Mouse (Mus musculus): ENCODE data around the gene Pou6f1. TPM values are rescaled to one million over a fixed set of nuclear protein-coding genes. Genes with fewer than 3 reads are reported as not detected.

Gene Pou6f1
- polyA plus RNA-seq, 1 experiment from 2014 or later: 38.8 TPM

DNA sequence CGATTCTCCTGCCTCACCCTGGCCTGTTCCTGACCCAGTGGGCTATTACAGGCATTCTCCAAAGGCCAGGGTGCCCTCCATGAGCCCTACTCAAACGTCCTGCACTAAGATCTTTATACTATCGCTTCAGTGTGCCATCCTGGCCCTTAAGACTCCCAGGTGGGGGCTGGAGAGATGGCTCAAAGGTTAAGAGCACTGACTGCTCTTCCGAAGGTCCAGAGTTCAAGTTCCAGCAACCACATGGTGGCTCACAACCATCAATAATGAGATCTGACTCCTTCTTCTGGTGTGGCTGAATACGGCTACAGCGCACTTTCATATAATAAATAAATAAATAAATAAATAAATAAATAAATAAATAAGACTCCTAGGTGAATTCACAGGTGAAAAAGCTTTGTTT is 7.0 kb downstream of the Pou6f1 start:
- H3K27ac ChIP-seq (replicated peaks): no peak overlapping the region
- no peak overlapping the region for H3K4me3 ChIP-seq
- no peaks in the 10 kb centered on the region for H3K9me3 ChIP-seq
- H3K36me3 ChIP-seq: peaks cover 37% of the 10 kb centered on the region
- H3K27me3 ChIP-seq: no peaks in the 10 kb centered on the region
- H3K9ac ChIP-seq: no peak overlapping the region
- no peak overlapping the region for H3K4me2 ChIP-seq
- ATAC-seq (ENCODE audit: low read depth): no peak
- H3K4me1 ChIP-seq (replicated peaks): no peaks in the 10 kb centered on the region
- 84% methylated on average over 6 of the region's 6 CpGs for WGBS

GRCm38 (mm10) chr15:100590436-100590835 is 9.3 kb downstream of the Pou6f1 start:
- Histone ChIP-seq H3K9me3 (no peaks in the 10 kb centered on the region), H3K4me1 (replicated peaks) (no peaks in the 10 kb centered on the region), H3K27ac (replicated peaks) (no peak overlapping the region), H3K4me3 (no peak overlapping the region), H3K27me3 (no peaks in the 10 kb centered on the region), H3K9ac (no peak overlapping the region), H3K4me2 (no peak overlapping the region), H3K36me3 (peaks cover 61% of the 10 kb centered on the region)
- 74% methylated on average over 8 of the region's 8 CpGs for WGBS
- no peak for ATAC-seq (ENCODE audit: low read depth)

DNA sequence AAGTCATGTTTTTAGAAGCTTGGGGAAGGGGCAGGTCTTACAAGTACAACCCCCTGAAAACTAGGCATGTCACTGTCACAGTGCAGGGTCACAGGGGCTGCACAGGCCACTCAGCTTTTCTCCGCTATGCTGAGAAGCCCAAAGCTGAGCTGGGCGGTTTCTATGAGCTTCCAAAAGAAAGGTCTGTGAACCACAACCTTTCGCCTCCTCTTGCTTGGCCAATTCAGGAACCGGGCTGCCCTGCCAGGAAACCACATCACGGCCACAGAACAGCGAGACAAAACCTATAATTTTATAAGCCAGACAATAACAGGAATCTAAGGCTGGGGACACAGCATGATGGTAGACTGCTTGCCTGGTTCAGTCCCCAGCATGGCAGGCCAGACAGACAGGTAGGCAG is 11.5 kb downstream of the Pou6f1 start:
- no peak overlapping the region for H3K4me3 ChIP-seq
- H3K4me2 ChIP-seq: no peak overlapping the region
- H3K9me3 ChIP-seq: no peaks in the 10 kb centered on the region
- WGBS: 87% methylated on average over 6 of the region's 6 CpGs
- no peak for ATAC-seq (ENCODE audit: low read depth)
- H3K36me3 ChIP-seq: peaks cover 74% of the 10 kb centered on the region
- no peak overlapping the region for H3K9ac ChIP-seq
- H3K4me1 ChIP-seq (replicated peaks): no peaks in the 10 kb centered on the region
- H3K27me3 ChIP-seq: no peaks in the 10 kb centered on the region
- no peak overlapping the region for H3K27ac ChIP-seq (replicated peaks)

DNA sequence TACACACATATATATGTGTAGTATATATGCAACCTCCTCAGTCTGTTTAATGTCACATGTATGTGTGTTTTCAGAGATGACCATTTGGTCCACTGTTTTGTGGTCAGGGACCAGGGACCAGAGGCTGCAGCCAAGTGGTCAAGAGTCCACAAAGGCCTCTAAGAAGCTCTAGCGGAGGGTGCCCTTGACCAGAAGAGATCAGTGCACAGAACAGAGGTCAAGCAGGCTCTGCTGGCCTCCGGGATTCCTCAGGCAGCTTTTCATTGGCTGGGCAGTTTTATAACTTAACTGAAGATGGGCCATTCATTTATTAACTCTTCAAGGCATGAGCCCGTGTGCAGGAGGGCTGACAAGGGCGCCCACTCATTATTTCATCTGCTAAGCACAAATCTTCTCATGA is 12.6 kb downstream of the Pou6f1 start:
- H3K36me3 ChIP-seq: peaks cover 83% of the 10 kb centered on the region
- H3K27me3 ChIP-seq: no peaks in the 10 kb centered on the region
- H3K27ac ChIP-seq (replicated peaks): no peak overlapping the region
- no peaks in the 10 kb centered on the region for H3K9me3 ChIP-seq
- no peak overlapping the region for H3K9ac ChIP-seq
- WGBS: 74% methylated on average over 4 of the region's 4 CpGs
- H3K4me3 ChIP-seq: no peak overlapping the region
- H3K4me1 ChIP-seq (replicated peaks): no peaks in the 10 kb centered on the region
- no peak for ATAC-seq (ENCODE audit: low read depth)
- no peak overlapping the region for H3K4me2 ChIP-seq

GRCm38 (mm10) chr15:100585931-100586330 is 13.9 kb downstream of the Pou6f1 start:
- ATAC-seq (ENCODE audit: low read depth): no peak
- no peak overlapping the region for H3K27ac ChIP-seq (replicated peaks)
- H3K9me3 ChIP-seq: no peaks in the 10 kb centered on the region
- H3K4me3 ChIP-seq: no peak overlapping the region
- no peaks in the 10 kb centered on the region for H3K27me3 ChIP-seq
- H3K4me2 ChIP-seq: no peak overlapping the region
- WGBS: 92% methylated on average over 16 of the region's 16 CpGs
- H3K36me3 ChIP-seq: peaks cover 77% of the 10 kb centered on the region
- H3K4me1 ChIP-seq (replicated peaks): no peaks in the 10 kb centered on the region
- no peak overlapping the region for H3K9ac ChIP-seq

DNA sequence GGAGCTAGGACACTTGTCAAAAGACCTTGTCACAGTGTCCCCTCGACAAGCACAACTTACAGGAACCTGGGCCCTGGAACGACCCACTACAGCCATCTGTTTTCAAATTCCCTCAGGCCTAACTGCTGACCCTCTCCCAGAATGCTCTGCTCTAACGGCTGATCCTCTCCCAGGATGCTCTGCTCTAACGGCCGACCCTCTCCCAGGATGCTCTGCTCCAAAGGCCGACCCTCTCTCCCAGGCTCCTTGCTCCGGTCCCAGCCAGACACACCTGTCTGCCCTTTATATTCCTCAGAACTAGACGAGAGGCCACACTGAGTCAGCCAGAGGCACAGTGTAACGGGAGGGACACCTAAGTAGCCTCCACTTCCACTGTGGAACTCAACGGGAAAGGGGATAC is 19.7 kb downstream of the Pou6f1 start:
- Histone ChIP-seq H3K27me3 (no peaks in the 10 kb centered on the region), H3K4me3 (no peak overlapping the region), H3K9ac (no peak overlapping the region), H3K27ac (replicated peaks) (no peak overlapping the region), H3K36me3 (peaks cover 78% of the 10 kb centered on the region), H3K4me2 (no peak overlapping the region), H3K9me3 (no peaks in the 10 kb centered on the region), H3K4me1 (replicated peaks) (no peaks in the 10 kb centered on the region)
- ATAC-seq (ENCODE audit: low read depth): no peak
- WGBS: 91% methylated on average over 10 of the region's 10 CpGs

GRCm38 (mm10) chr15:100577972-100578371 is 21.8 kb downstream of the Pou6f1 start:
- peaks cover 65% of the 10 kb centered on the region for H3K36me3 ChIP-seq
- no peaks in the 10 kb centered on the region for H3K27me3 ChIP-seq
- 82% methylated on average over 16 of the region's 16 CpGs for WGBS

GRCm38 (mm10) chr15:100576810-100577209 is 23.0 kb downstream of the Pou6f1 start:
- Histone ChIP-seq H3K4me3 (no peak overlapping the region), H3K27me3 (no peaks in the 10 kb centered on the region), H3K36me3 (peaks cover 58% of the 10 kb centered on the region), H3K4me1 (replicated peaks) (peaks cover 11% of the 10 kb centered on the region), H3K9ac (no peak overlapping the region), H3K4me2 (no peak overlapping the region), H3K9me3 (no peaks in the 10 kb centered on the region), H3K27ac (replicated peaks) (no peak overlapping the region)
- ATAC-seq (ENCODE audit: low read depth): no peak
- 88% methylated on average over 6 of the region's 6 CpGs for WGBS

More at GRCm38 (mm10) chr15:100577972-100578371, 21.8 kb downstream of the Pou6f1 start:
- no peak overlapping the region for H3K4me3 ChIP-seq
- no peaks in the 10 kb centered on the region for H3K9me3 ChIP-seq
- no peak overlapping the region for H3K4me2 ChIP-seq
- ATAC-seq (ENCODE audit: low read depth): no peak
- H3K27ac ChIP-seq (replicated peaks): no peak overlapping the region
- H3K4me1 ChIP-seq (replicated peaks): peaks cover 11% of the 10 kb centered on the region
- H3K9ac ChIP-seq: no peak overlapping the region

DNA sequence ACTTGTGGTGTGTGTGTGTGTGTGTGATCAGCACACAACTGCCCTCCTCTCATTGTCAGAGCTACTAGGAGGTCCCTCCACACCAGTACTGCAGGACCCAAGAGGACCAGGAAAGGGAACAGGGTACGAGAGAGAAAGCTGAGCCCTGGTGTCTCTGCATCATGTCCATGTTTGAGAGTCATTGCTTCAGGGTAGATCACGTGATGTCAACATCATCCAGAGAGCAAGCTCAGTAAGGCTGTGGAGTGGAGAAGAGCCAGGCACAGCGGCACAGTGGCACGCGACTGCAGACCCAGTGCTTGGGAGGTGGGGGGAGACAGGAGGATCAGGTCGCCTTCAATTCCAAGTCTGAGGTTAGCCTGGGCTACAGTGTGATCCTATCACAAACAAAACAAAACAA is 23.4 kb downstream of the Pou6f1 start:
- ATAC-seq (ENCODE audit: low read depth): no peak
- peaks cover 58% of the 10 kb centered on the region for H3K36me3 ChIP-seq
- 91% methylated on average over 6 of the region's 6 CpGs for WGBS

DNA sequence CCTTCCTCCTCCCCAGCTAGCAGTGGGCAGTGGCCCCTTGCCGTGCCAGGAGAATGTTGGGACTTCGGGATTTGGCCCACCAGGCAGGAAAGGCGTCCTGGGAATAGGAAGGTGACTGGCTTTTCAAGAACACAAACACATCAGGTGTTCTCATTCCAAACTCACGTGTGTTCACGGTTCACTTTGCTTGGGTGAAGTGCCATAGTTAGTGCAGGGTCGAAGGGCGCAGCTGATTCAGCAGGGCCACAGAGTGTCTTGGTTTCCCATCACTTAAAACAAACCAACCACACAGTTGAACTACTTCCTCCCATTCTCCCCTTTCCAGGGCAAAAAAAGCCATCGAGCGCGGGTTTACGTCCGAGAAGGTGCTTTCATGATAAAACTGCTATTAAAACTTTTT is 24.4 kb downstream of the Pou6f1 start:
- Histone ChIP-seq H3K27ac (replicated peaks) (no peak overlapping the region), H3K4me1 (replicated peaks) (peaks cover 11% of the 10 kb centered on the region), H3K4me2 (no peak overlapping the region), H3K9ac (no peak overlapping the region), H3K27me3 (no peaks in the 10 kb centered on the region), H3K9me3 (no peaks in the 10 kb centered on the region), H3K36me3 (peaks cover 49% of the 10 kb centered on the region), H3K4me3 (no peak overlapping the region)
- ATAC-seq (ENCODE audit: low read depth): no peak
- 90% methylated on average over 12 of the region's 12 CpGs for WGBS

More for the DNA sequence above, 23.4 kb downstream of the Pou6f1 start:
- H3K4me3 ChIP-seq: no peak overlapping the region
- no peak overlapping the region for H3K9ac ChIP-seq
- peaks cover 11% of the 10 kb centered on the region for H3K4me1 ChIP-seq (replicated peaks)
- no peaks in the 10 kb centered on the region for H3K27me3 ChIP-seq
- no peak overlapping the region for H3K4me2 ChIP-seq
- no peaks in the 10 kb centered on the region for H3K9me3 ChIP-seq
- no peak overlapping the region for H3K27ac ChIP-seq (replicated peaks)

DNA sequence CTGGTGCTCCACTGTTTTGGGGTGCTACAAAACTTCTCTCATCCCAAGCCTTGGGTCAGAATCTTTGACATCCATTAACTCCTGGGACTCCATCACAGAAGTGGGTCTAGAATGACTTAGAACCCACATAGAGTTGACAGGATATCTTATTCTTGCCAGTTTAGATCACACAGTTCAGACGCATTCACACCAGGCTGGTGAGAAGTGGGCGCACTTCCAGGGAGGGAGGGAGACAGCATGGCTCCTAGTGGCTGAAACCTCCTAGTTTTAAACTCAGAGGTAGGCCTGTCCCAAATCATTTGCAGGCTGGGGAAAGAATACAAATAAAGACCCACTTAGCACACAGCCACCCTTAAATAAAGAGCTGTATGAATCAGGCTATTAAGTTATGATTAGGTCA is 25.4 kb downstream of the Pou6f1 start:
- ATAC-seq (ENCODE audit: low read depth): no peak
- Histone ChIP-seq H3K27me3 (no peaks in the 10 kb centered on the region), H3K4me2 (no peak overlapping the region), H3K27ac (replicated peaks) (no peak overlapping the region), H3K9me3 (no peaks in the 10 kb centered on the region), H3K4me3 (no peak overlapping the region), H3K9ac (no peak overlapping the region), H3K4me1 (replicated peaks) (peaks cover 11% of the 10 kb centered on the region), H3K36me3 (peaks cover 39% of the 10 kb centered on the region)
- 76% methylated on average over 2 of the region's 2 CpGs for WGBS

GRCm38 (mm10) chr15:100573946-100574345 is 25.8 kb downstream of the Pou6f1 start:
- peaks cover 35% of the 10 kb centered on the region for H3K36me3 ChIP-seq
- WGBS: 50% methylated on average over 6 of the region's 6 CpGs
- H3K27me3 ChIP-seq: no peaks in the 10 kb centered on the region
- H3K4me1 ChIP-seq (replicated peaks): peaks cover 11% of the 10 kb centered on the region
- H3K9ac ChIP-seq: no peak overlapping the region
- no peak overlapping the region for H3K4me2 ChIP-seq
- ATAC-seq (ENCODE audit: low read depth): no peak
- H3K4me3 ChIP-seq: no peak overlapping the region
- H3K27ac ChIP-seq (replicated peaks): no peak overlapping the region
- no peaks in the 10 kb centered on the region for H3K9me3 ChIP-seq

GRCm38 (mm10) chr15:100569239-100569638 is 30.5 kb downstream of the Pou6f1 start:
- no peaks in the 10 kb centered on the region for H3K36me3 ChIP-seq
- H3K27me3 ChIP-seq: no peaks in the 10 kb centered on the region
- H3K4me2 ChIP-seq: no peak overlapping the region
- H3K4me1 ChIP-seq (replicated peaks): peaks cover 8% of the 10 kb centered on the region
- no peak overlapping the region for H3K9ac ChIP-seq
- no peak overlapping the region for H3K4me3 ChIP-seq
- no peaks in the 10 kb centered on the region for H3K9me3 ChIP-seq
- no peak overlapping the region for H3K27ac ChIP-seq (replicated peaks)
- no peak for ATAC-seq (ENCODE audit: low read depth)
- 77% methylated on average over 3 of the region's 3 CpGs for WGBS

Data from neural tube, embryonic 13.5 days (tissue).